Mouse (Mus musculus) heart, embryonic 16.5 days (tissue): ENCODE results near the gene Mex3b. TPM values are rescaled to one million over a fixed set of nuclear protein-coding genes. Genes with fewer than 3 reads are reported as not detected.

ENCODE experiments used
- ATAC-seq: fragments of 200-750 bp; cut with Nextera tagmentation; replicated peaks from 2 replicates; pipeline ENCODE4 v1.8.0; 2017; ENCODE audit warnings: moderate number of reproducible peaks; ENCODE audit not compliant: insufficient read depth, low FRiP score; ENCODE audit errors: extremely low read depth
- H3K27ac ChIP-seq: fragments of 300-500 bp; sonication (generic); 2 replicates; pipeline ENCODE4 v1.5.1; 2014; ENCODE audit warnings: mild to moderate bottlenecking, low read length, control low read depth, moderate library complexity
- H3K27me3 ChIP-seq: fragments of 300-500 bp; sonication (generic); 2 replicates; pipeline ENCODE4 v1.6.1; 2014; ENCODE audit warnings: low read length, mixed read lengths; ENCODE audit not compliant: control insufficient read depth, insufficient read depth
- H3K36me3 ChIP-seq: fragments of 300-500 bp; sonication (generic); 2 replicates; pipeline ENCODE4 v1.6.1; 2014; ENCODE audit not compliant: control insufficient read depth, insufficient read depth
- H3K4me1 ChIP-seq: fragments of 300-500 bp; sonication (generic); 2 replicates; pipeline ENCODE4 v1.6.1; 2014; ENCODE audit warnings: low read length, mixed read lengths; ENCODE audit not compliant: control insufficient read depth, insufficient read depth
- H3K4me2 ChIP-seq: fragments of 300-500 bp; sonication (generic); 2 replicates; pipeline ENCODE4 v1.6.1; 2014; ENCODE audit warnings: low read depth, mild to moderate bottlenecking, control low read depth, low read length
- H3K4me3 ChIP-seq: fragments of 300-500 bp; sonication (generic); 2 replicates; pipeline ENCODE4 v1.5.1; 2014; ENCODE audit warnings: mild to moderate bottlenecking, control low read depth, low read length
- H3K9ac ChIP-seq: fragments of 300-500 bp; sonication (generic); 2 replicates; pipeline ENCODE4 v1.6.1; 2014; ENCODE audit warnings: low read length, control low read depth
- H3K9me3 ChIP-seq: fragments of 300-500 bp; sonication (generic); replicated peaks from 2 replicates; pipeline ENCODE4 v1.6.1; 2016; ENCODE audit warnings: low read length; ENCODE audit not compliant: control insufficient read depth
- WGBS: fragments of 180-500 bp; shearing (Covaris S2); extraction: QIAGEN DNeasy Blood & Tissue Kit; methylation state at CpG from one replicate; pipeline ENCODE4 v1.1.7; 2014; 5-methylcytosine and 5-hydroxymethylcytosine counted together
- polyA plus RNA-seq: library from polyadenylated mRNA; unstranded; fragments of >200 nt; fragmentation: Nextera tagmentation; extraction: Ambion mirVana; gene quantifications from 2 replicates; pipeline ENCODE4 v1.2.1, GENCODE M21; 2015

The Mex3b gene
- polyA plus RNA-seq, 1 experiment from 2014 or later: 5.2 TPM

GRCm38 (mm10) chr7:82864260-82864990, 2.7 kb upstream of the Mex3b start:
- H3K27me3 ChIP-seq: no peaks in the 10 kb centered on the region
- H3K9me3 ChIP-seq: no peaks in the 10 kb centered on the region
- H3K9ac ChIP-seq: peak overlapping the region; percentile 69; the same call in 1 of the 2 replicates
- 63% methylated on average over 8 of the region's 8 CpGs for WGBS
- no peaks in the 10 kb centered on the region for H3K36me3 ChIP-seq
- ATAC-seq: no peak
- H3K4me2 ChIP-seq: peak overlapping the region; percentile 85; the same call in 1 of the 2 replicates
- H3K4me3 ChIP-seq: peak overlapping the region; percentile 72; the same call in 1 of the 2 replicates
- H3K4me1 ChIP-seq: peaks cover 14% of the 10 kb centered on the region
- H3K27ac ChIP-seq: peak overlapping the region; percentile 79; the same call in 1 of the 2 replicates

- Histone ChIP-seq H3K27me3 (no peaks in the 10 kb centered on the region), H3K9ac (peak overlapping the region; percentile 69), H3K27ac (peak overlapping the region; percentile 79), H3K4me2 (peak overlapping the region; percentile 85), H3K9me3 (no peaks in the 10 kb centered on the region), H3K4me3 (peak overlapping the region; percentile 72), H3K4me1 (peaks cover 20% of the 10 kb centered on the region), H3K36me3 (no peaks in the 10 kb centered on the region)
- 3% methylated on average over 22 of the region's 22 CpGs for WGBS
- ATAC-seq: no peak
Measured at GRCm38 (mm10) chr7:82864991-82865771, 2.0 kb upstream of the Mex3b start.

GRCm38 (mm10) chr7:82865834-82866485, 1.2 kb upstream of the Mex3b start:
- Histone ChIP-seq H3K4me1 (peaks cover 22% of the 10 kb centered on the region), H3K36me3 (no peaks in the 10 kb centered on the region), H3K27me3 (no peaks in the 10 kb centered on the region), H3K9ac (peak overlapping the region; percentile 82), H3K4me3 (peak overlapping the region; percentile 72), H3K27ac (peak overlapping the region; percentile 97), H3K9me3 (no peaks in the 10 kb centered on the region), H3K4me2 (peak overlapping the region; percentile 85)
- WGBS: under 1% methylated on average over 67 of the region's 70 CpGs
- ATAC-seq: peak; percentile 92

DNA sequence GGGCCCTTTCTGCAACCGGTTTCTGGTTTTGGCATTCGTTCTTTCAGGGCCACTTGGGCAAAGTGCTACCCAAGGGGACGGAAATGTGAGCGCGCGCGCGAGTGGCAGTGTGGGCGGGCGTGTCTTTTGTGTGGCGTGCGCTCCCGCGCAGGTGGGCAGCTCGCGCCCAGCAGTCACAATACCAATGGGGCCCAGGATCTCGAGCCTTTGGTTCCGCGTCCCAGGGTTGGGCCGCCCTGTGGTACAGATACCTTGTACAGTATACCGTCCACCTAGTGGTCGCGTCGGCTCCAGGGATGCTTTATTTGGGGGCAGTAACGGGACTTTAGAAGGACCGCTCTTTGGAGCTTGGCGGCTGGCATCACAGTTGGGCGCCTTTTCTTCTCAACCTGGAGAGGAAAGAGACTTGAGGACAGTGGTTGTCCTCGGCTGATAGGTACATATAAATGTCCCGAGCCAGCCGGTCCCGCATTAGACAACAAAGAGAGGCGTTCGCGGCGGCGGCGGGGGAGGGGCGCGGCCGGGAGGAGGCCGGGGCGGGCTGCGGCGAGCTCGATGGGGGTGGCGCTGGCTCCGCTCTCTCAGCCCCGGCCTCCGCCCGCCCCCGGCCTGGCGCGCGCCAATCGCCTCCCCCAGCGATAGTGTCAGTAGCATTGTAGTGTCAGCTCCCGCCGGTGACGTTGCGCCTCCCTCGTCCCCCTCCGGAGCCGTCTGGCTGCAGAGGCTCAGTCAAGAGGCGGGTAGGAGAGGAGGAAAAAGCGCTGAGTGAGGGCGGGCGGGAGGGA, 455 bp upstream of the Mex3b start:
- H3K9me3 ChIP-seq: no peaks in the 10 kb centered on the region
- H3K4me3 ChIP-seq: peak overlapping the region; percentile 72
- no peaks in the 10 kb centered on the region for H3K27me3 ChIP-seq
- H3K4me2 ChIP-seq: peak overlapping the region; percentile 97
- peak; percentile 82 for ATAC-seq
- H3K27ac ChIP-seq: peak overlapping the region; percentile 97
- H3K36me3 ChIP-seq: no peaks in the 10 kb centered on the region
- H3K4me1 ChIP-seq: peaks cover 22% of the 10 kb centered on the region
- under 1% methylated on average over 64 of the region's 68 CpGs for WGBS
- peak overlapping the region; percentile 91 for H3K9ac ChIP-seq

DNA sequence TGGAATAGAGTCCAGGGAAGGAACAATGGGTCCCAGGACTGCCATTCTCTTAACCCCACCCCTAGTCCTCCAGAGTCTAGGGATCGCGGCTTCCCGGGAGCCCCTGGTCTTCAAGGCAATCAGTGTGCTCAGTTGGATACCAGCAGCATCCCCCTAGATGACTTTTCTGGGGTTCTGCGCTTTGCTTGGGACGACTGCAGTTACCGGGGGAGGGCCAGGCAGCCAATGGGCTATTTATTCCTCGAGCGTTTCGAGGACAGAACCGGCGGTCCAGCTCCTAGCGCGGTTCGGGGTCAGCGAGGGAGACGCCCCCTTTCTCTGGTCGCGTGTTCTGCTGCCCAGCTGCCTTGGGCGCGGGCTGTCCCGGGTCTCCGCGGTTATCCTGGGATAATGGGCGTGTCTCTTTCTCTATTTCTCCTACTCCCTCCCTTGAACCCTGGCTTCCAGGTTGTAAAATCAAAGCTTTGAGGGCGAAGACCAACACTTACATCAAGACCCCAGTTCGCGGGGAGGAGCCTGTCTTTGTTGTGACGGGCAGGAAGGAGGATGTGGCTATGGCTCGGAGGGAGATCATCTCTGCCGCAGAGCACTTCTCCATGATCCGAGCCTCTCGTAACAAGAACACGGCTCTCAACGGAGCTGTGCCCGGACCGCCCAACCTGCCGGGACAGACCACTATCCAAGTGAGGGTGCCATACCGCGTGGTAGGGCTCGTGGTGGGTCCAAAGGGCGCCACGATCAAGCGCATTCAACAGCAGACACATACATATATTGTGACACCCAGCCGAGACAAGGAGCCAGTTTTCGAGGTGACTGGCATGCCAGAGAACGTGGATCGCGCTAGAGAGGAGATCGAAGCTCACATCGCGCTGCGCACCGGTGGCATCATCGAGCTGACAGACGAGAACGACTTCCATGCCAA, 1.4 kb downstream of the Mex3b start:
- WGBS: 1% methylated on average over 56 of the region's 56 CpGs
- Histone ChIP-seq H3K9me3 (no peaks in the 10 kb centered on the region), H3K4me3 (peak overlapping the region; percentile 72), H3K9ac (peak overlapping the region; percentile 91), H3K27ac (peak overlapping the region; percentile 97), H3K4me1 (peaks cover 29% of the 10 kb centered on the region), H3K4me2 (peak overlapping the region; percentile 97), H3K27me3 (no peaks in the 10 kb centered on the region), H3K36me3 (no peaks in the 10 kb centered on the region)
- no peak for ATAC-seq

GRCm38 (mm10) chr7:82869231-82870147, 2.4 kb downstream of the Mex3b start:
- no peak for ATAC-seq

DNA sequence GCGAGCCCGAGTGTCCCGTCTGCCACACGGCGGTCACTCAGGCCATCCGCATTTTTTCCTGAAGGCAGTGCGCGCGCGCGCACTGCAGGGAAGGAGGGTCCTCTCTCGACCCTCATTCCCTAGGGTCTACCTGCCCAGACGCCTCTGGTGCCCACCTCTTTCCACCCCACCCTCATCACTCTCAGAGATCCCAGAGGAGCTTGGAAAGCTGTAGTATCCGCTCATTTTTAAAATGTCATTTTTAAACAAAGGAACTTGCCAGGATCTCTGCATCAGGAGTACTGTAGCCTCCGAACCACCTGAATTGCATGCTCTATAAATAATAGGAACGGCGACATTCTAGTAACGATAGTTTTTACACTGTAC, 3.0 kb downstream of the Mex3b start:
- H3K27me3 ChIP-seq: no peaks in the 10 kb centered on the region
- peak overlapping the region; percentile 97 for H3K4me2 ChIP-seq
- no peaks in the 10 kb centered on the region for H3K36me3 ChIP-seq
- H3K9me3 ChIP-seq: no peaks in the 10 kb centered on the region
- H3K27ac ChIP-seq: no peak overlapping the region
- H3K9ac ChIP-seq: peak overlapping the region; percentile 91
- no peak for ATAC-seq
- WGBS: 49% methylated on average over 18 of the region's 18 CpGs
- H3K4me3 ChIP-seq: peak overlapping the region; percentile 72
- peaks cover 24% of the 10 kb centered on the region for H3K4me1 ChIP-seq

More at GRCm38 (mm10) chr7:82869231-82870147, 2.4 kb downstream of the Mex3b start:
- Histone ChIP-seq H3K4me2 (peak overlapping the region; percentile 97), H3K27me3 (no peaks in the 10 kb centered on the region), H3K27ac (no peak overlapping the region), H3K4me1 (peaks cover 29% of the 10 kb centered on the region), H3K36me3 (no peaks in the 10 kb centered on the region), H3K9me3 (no peaks in the 10 kb centered on the region), H3K4me3 (peak overlapping the region; percentile 72), H3K9ac (peak overlapping the region; percentile 91)
- 18% methylated on average over 56 of the region's 56 CpGs for WGBS
